Mouse (Mus musculus): Measurements from ENCODE around the gene Parvg.

- no peak for TF ChIP-seq TAL1 (IDR thresholded peaks at IDR 0.05; ENCODE audit: low read length)
- TF ChIP-seq GATA1 (IDR thresholded peaks at IDR 0.05; ENCODE audit: low read length): no peak
Measured at GRCm38 (mm10) chr15:84324870-84325553, 1.2 kb downstream of the Parvg start.

All from erythroblast, embryonic 14.5 days (primary cell).